ENCODE assay signal across 9 mouse cellular contexts in the genomic region with DNA sequence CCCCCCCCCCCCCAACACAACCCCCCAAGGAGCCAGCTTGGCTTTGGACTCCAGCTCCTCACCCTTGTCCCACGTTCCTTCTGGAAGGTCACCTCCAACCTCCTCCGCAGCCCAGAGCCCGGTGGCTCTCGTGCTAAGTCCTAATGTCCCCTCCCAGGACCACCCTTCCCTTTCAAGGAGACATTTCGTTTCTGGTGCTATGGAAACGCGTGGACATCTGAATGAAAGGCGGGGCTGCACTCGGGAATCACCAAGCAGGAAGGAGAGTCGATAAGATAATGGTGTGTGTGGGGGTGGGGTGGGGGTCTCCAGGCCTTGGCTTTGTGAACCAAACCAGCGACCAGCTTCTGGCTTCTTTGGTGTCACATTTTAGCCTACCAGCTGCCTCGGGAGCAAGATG. TPM values are rescaled to one million over a fixed set of nuclear protein-coding genes. Genes with fewer than 3 reads are reported as not detected.
DNase-seq lines count a peak whose midpoint lies in the region; ATAC-seq and TF ChIP-seq lines count a peak whose summit lies in the region.
"Had no signal": no experiment of that assay in that cellular context is flagged by ENCODE, and none has a peak within 500 bp of the region (broad histone marks: within the 10 kb centered on the region; RNA-seq: fewer than 3 reads in every experiment).

No protein-coding gene starts in this region.

- peak overlapping the region; percentile 33 for H3K9ac ChIP-seq in embryonic facial prominence, embryonic 11.5 days (replicated peaks; ENCODE audit: low read length)
- H3K9ac ChIP-seq in intestine, embryonic 14.5 days (ENCODE audit: low read length), result peak overlapping the region; percentile 27

- DNase-seq in kidney, adult 2 months, result peak; percentile 2
- DNase-seq in kidney, adult 9 months, result no peak
- DNase-seq in embryonic facial prominence, embryonic 11.5 days (ENCODE audit: low spot score), result peak; percentile 74
- DNase-seq in intestine, embryonic 14.5 days (ENCODE audit: low spot score), result no peak
- peak; percentile 65 for DNase-seq in neural tube, embryonic 10.5 days (ENCODE audit: extremely low spot score, low spot score)
- DNase-seq in cerebellum, postnatal 14 days, result no peak
- DNase-seq in layer of hippocampus, postnatal 14 days (ENCODE audit: low spot score in 2 of 2), result no peak

- WGBS in kidney, adult 2 months, result 1% methylated on average over 12 of the region's 12 CpGs
- 0% methylated on average over 12 of the region's 12 CpGs for WGBS in embryonic facial prominence, embryonic 11.5 days
- WGBS in intestine, embryonic 14.5 days, result 2% methylated on average over 12 of the region's 12 CpGs

- H3K4me2 ChIP-seq in embryonic facial prominence, embryonic 11.5 days (ENCODE audit: low read depth, low read length), result peak overlapping the region; percentile 49
- peak overlapping the region; percentile 75 for H3K4me2 ChIP-seq in intestine, embryonic 14.5 days (ENCODE audit: low read length)

- H3K27me3 ChIP-seq in kidney, adult 2 months (replicated peaks; ENCODE audit: control insufficient read depth, insufficient read depth, low read length), result no peaks in the 10 kb centered on the region
- no peaks in the 10 kb centered on the region for H3K27me3 ChIP-seq in embryonic facial prominence, embryonic 11.5 days (ENCODE audit: control insufficient read depth, insufficient read depth, low read length)
- H3K27me3 ChIP-seq in intestine, embryonic 14.5 days (replicated peaks; ENCODE audit: control insufficient read depth, insufficient read depth, low read length), result no peaks in the 10 kb centered on the region

- no peak for TF ChIP-seq CTCF in kidney, adult 2 months (conservative IDR thresholded peaks at IDR 0.05; ENCODE audit: insufficient read depth, insufficient read length, low read depth, low read length)

- H3K36me3 ChIP-seq in kidney, adult 2 months (ENCODE audit: control insufficient read depth, insufficient read depth, low read length), result no peaks in the 10 kb centered on the region
- H3K36me3 ChIP-seq in embryonic facial prominence, embryonic 11.5 days (replicated peaks; ENCODE audit: control insufficient read depth, insufficient read depth, low read depth, low read length), result no peaks in the 10 kb centered on the region
- no peaks in the 10 kb centered on the region for H3K36me3 ChIP-seq in intestine, embryonic 14.5 days (ENCODE audit: control insufficient read depth, insufficient read depth, low read length)

- H3K27ac ChIP-seq in kidney, adult 2 months (ENCODE audit: insufficient read depth, low read depth, low read length), result no peak overlapping the region
- H3K27ac ChIP-seq in embryonic facial prominence, embryonic 11.5 days (replicated peaks; ENCODE audit: low read depth, low read length), result peak overlapping the region; percentile 25; the same call in 1 of the 2 replicates
- no peak overlapping the region for H3K27ac ChIP-seq in intestine, embryonic 14.5 days (ENCODE audit: low read depth)

- H3K4me1 ChIP-seq in kidney, adult 2 months (ENCODE audit: control insufficient read depth, insufficient read depth, low read length), result no peaks in the 10 kb centered on the region
- no peaks in the 10 kb centered on the region for H3K4me1 ChIP-seq in embryonic facial prominence, embryonic 11.5 days (ENCODE audit: control insufficient read depth, insufficient read depth, low read length)
- peaks cover 15% of the 10 kb centered on the region for H3K4me1 ChIP-seq in intestine, embryonic 14.5 days (replicated peaks; ENCODE audit: control insufficient read depth, insufficient read depth, low read length)

- no peak overlapping the region; the same call in 1 of the 2 replicates for H3K4me3 ChIP-seq in kidney, adult 2 months (ENCODE audit: insufficient read depth, low read depth, low read length)
- 0 out of 2 replicates have a peak overlapping the region, but pooled peaks have one; percentile 11 for H3K4me3 ChIP-seq in embryonic facial prominence, embryonic 11.5 days (ENCODE audit: low read depth, low read length)
- peak overlapping the region; percentile 26 for H3K4me3 ChIP-seq in intestine, embryonic 14.5 days (ENCODE audit: low read depth, low read length)

- TF ChIP-seq POLR2A in kidney, adult 2 months (IDR thresholded peaks at IDR 0.05; ENCODE audit: low read depth, low read length), result no peak

- peak; percentile 41 for ATAC-seq in embryonic facial prominence, embryonic 11.5 days (replicated peaks; ENCODE audit: insufficient number of reproducible peaks, low FRiP score, low TSS enrichment, low read depth)
- ATAC-seq in intestine, embryonic 14.5 days (replicated peaks; ENCODE audit: low FRiP score, low TSS enrichment, low read depth), result no peak
- ATAC-seq in CD4-positive, CD25-positive, alpha-beta regulatory T cell, adult 4 months, result no peak

- H3K9me3 ChIP-seq in embryonic facial prominence, embryonic 11.5 days (replicated peaks; ENCODE audit: control insufficient read depth, low read length), result no peaks in the 10 kb centered on the region
- H3K9me3 ChIP-seq in intestine, embryonic 14.5 days (ENCODE audit: control insufficient read depth, low read length), result no peaks in the 10 kb centered on the region

RNA-seq across cellular contexts. Expression of gene Gm26897, which starts 27.9 kb away (rescaled TPM):
- not detected in 2 replicates for polyA plus RNA-seq in kidney, adult 2 months (2012; rRNA removed)
- polyA plus RNA-seq in embryonic facial prominence, embryonic 11.5 days (2014; fragmentation: Nextera tagmentation; extraction: Ambion mirVana), result not detected in 2 replicates
- polyA plus RNA-seq in intestine, embryonic 14.5 days (2014; fragmentation: Nextera tagmentation; extraction: Ambion mirVana), result not detected in 2 replicates
- not detected for polyA plus RNA-seq in CD4-positive, CD25-positive, alpha-beta regulatory T cell, adult 4 months (2017; shearing (Covaris generic))
- total RNA-seq in layer of hippocampus, postnatal 14 days (2021), result not detected
- polyA plus RNA-seq: spleen, adult 2 months had no signal

Comparison
In these comparisons a context has a peak if more than half of its experiments do, and no peak if none do; other contexts are left out.
1. DNase-seq: peak in kidney, adult 2 months (single experiment), embryonic facial prominence, embryonic 11.5 days (single experiment) and neural tube, embryonic 10.5 days (single experiment); none in kidney, adult 9 months (single experiment), intestine, embryonic 14.5 days (single experiment), cerebellum, postnatal 14 days (0 of 2) and layer of hippocampus, postnatal 14 days (0 of 2).